Mouse (Mus musculus) limb, embryonic 10.5 days (tissue): ENCODE measurements at regions not wholly inside any gene's neighbourhood (a gene's known extent, or its start where the extent isn't known, plus 50 kb on each side); places are given as distances from the start of the nearest gene placed in this dataset.

ENCODE experiments used
- DNase-seq: peaks from one replicate; pipeline ENCODE4 v3.0.0-alpha.2; 2017; ENCODE audit warnings: low spot score
- H3K27ac ChIP-seq: fragments of 300-500 bp; sonication (generic); 2 replicates; pipeline ENCODE4 v1.5.1; 2016; ENCODE audit warnings: mild to moderate bottlenecking
- H3K27me3 ChIP-seq: fragments of 300-500 bp; sonication (generic); 2 replicates; pipeline ENCODE4 v1.6.1; 2016; ENCODE audit warnings: low read depth, mild to moderate bottlenecking; ENCODE audit not compliant: poor library complexity, severe bottlenecking
- H3K36me3 ChIP-seq: fragments of 300-500 bp; sonication (generic); 2 replicates; pipeline ENCODE4 v1.6.1; 2016; ENCODE audit warnings: mild to moderate bottlenecking, moderate library complexity
- H3K4me1 ChIP-seq: fragments of 300-500 bp; sonication (generic); 2 replicates; pipeline ENCODE4 v1.6.1; 2016
- H3K4me3 ChIP-seq: fragments of 300-500 bp; sonication (generic); 2 replicates; pipeline ENCODE4 v1.5.1; 2016; ENCODE audit warnings: mild to moderate bottlenecking, moderate library complexity
- H3K9me3 ChIP-seq: fragments of 300-500 bp; sonication (generic); replicated peaks from 2 replicates; pipeline ENCODE4 v1.6.1; 2016; ENCODE audit warnings: mild to moderate bottlenecking
- WGBS: fragments of 180-500 bp; shearing (Covaris S2); methylation state at CpG from one replicate; pipeline ENCODE4 v1.1.7; 2016; 5-methylcytosine and 5-hydroxymethylcytosine counted together

DNA sequence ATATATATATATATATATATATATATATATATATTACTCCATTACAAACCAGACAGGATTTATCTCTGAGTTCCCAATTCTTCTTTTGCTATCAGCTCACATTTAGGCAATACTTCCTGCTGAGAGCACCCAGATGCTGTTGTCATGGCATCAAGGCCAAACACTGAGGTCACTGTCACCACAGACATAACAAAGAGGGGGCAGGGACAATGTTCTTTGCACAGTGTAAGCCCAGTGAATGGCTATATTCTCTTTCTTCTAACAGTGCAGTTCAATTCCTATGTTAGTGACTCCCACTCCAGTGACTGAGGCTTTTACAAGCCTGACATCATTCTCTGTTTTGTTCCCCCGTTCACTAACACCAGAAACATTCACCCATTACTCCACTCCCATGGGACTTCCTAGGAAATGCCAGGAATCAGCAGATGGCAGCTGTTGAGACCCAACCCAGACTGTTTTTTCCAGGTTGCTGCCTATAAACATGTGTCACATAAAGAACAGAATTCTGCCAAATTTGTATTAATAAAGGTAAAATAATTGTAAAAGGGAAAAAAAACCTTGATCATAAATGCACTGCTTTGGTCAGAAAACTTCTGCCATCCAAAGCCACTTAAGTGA, 289.5 kb downstream of the Slc22a22 start:
- peaks cover 11% of the 10 kb centered on the region; the same call in 1 of the 2 replicates for H3K4me1 ChIP-seq
- H3K4me3 ChIP-seq: no peak overlapping the region
- H3K27me3 ChIP-seq: no peaks in the 10 kb centered on the region
- no peak for DNase-seq
- H3K9me3 ChIP-seq: no peaks in the 10 kb centered on the region
- no peaks in the 10 kb centered on the region for H3K36me3 ChIP-seq
- WGBS: 70% methylated on average over 1 of the region's 1 CpGs
- H3K27ac ChIP-seq: no peak overlapping the region

DNA sequence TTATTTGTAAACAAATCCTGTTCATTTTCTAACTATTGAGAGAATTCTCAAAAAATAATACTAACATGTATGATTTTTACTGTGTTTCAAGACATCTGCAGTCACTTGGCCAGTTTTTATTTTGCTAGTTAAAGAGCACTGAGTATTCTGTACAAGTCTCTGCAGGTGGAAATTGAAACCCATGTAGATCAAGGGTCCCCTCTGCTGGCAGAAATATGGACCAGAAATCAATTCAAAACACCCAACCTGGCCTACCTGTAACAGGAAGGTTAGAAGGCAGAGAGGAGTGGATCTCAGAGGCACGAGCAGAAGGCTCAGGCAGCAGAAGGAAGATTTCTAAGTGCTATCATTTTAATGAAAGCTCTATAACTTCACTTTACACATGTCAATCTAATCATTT, 298.3 kb downstream of the Slc22a22 start:
- WGBS: 70% methylated on average over 1 of the region's 1 CpGs
- no peak overlapping the region for H3K27ac ChIP-seq
- no peaks in the 10 kb centered on the region for H3K27me3 ChIP-seq
- no peak for DNase-seq
- H3K9me3 ChIP-seq: no peaks in the 10 kb centered on the region
- H3K4me3 ChIP-seq: no peak overlapping the region
- no peaks in the 10 kb centered on the region for H3K36me3 ChIP-seq
- no peaks in the 10 kb centered on the region for H3K4me1 ChIP-seq

DNA sequence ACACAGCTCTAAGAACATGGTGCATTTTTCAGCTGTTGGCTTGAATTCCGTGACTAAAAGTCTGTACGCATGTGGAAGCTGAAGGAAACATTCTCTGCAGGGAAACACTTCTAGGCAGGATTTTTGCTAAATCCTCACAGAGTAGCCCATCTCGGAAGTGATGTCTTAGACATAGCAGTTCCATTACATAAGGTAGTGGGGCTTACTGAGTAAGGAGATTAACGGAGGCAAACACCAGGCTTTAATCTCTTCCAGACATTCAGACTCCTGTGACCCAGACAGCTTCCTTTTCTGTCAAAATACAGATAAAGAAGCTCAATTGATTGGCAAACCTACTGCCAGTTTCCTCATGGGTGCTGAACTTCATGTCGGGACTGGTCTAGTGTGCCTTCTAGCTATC, 304.7 kb downstream of the Slc22a22 start:
- no peak for DNase-seq
- H3K36me3 ChIP-seq: no peaks in the 10 kb centered on the region
- H3K27ac ChIP-seq: no peak overlapping the region
- H3K4me3 ChIP-seq: no peak overlapping the region
- H3K9me3 ChIP-seq: no peaks in the 10 kb centered on the region
- H3K4me1 ChIP-seq: no peaks in the 10 kb centered on the region
- 39% methylated on average over 5 of the region's 5 CpGs for WGBS
- H3K27me3 ChIP-seq: no peaks in the 10 kb centered on the region

DNA sequence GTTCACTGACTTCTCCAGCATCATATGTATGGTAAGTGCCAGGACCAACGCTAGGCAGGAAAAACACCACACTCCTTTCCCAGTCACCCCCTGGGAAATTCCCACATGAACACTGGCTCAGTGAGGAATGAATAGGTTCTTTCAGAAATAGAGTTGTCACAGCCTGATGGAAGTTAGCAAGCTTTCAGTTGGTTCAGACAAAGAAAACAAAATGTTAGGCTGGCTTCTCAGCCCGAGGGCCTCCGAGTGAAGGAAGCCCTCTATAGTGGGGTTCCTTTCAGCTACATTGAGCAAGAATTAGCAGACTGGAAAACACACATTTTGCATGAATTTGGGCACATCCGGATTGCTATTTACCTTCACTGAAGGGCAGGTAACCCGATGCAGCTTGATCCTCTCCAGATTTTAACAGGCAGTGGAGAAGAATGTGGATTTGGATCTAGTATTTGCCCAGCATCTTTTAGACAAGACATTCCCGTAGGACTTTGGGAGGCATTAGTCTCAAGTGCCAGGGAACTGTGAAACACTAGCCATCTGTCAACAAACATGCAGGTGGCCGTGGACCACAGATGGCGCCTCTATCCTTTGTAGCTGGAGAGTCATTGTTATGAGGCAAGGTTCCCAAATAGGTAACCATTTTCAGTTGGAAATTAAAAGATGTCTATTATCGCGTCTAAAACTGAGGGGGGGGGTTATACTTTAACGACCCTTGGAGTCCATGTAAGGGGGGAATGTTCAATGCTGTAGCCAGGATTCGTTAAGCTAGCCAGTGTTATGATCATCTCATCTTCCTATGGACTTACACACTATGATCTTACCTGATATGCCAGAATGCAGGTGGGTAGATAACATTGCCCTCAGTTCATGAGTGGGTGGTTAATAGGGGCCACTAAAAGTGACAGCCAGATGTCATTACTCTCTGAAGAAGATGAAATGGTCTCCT, 314.8 kb downstream of the Slc22a22 start:
- 75% methylated on average over 12 of the region's 12 CpGs for WGBS
- no peak for DNase-seq
- H3K4me1 ChIP-seq: no peaks in the 10 kb centered on the region
- no peak overlapping the region for H3K4me3 ChIP-seq
- H3K27me3 ChIP-seq: no peaks in the 10 kb centered on the region
- no peaks in the 10 kb centered on the region for H3K36me3 ChIP-seq
- no peaks in the 10 kb centered on the region for H3K9me3 ChIP-seq
- H3K27ac ChIP-seq: peak overlapping the region; percentile 50; the same call in 1 of the 2 replicates

DNA sequence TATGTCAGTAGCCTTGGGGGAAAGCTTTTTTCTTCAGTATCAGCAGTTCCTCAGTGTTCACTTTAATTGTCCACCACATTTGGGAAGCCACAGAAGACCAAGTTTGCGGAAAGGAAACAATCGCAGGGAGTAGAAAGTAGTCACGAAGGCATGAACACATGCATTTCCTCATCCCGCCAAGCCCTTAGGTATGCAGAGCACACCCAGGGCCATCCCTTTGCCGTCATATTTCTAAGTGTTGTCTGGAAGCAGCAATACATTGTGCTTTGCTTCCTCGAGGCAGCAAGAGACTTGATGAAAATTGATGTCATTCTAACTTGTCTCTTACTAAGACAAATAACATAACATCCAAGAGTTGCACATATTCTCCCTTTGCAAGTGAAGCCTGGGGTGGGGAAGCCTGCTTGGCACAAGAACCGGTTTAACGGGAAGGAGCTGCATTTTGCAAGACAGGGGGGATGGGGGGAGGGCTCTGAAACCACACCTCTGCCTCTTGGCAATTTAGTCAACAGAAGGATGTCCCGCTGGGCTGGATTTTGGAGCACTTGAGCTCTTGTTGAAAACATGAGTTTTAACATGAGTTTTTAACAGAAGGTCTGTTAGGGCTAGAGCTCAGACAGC, 337.2 kb downstream of the Slc22a22 start:
- Histone ChIP-seq H3K9me3 (no peaks in the 10 kb centered on the region), H3K36me3 (no peaks in the 10 kb centered on the region), H3K4me1 (no peaks in the 10 kb centered on the region), H3K4me3 (no peak overlapping the region), H3K27ac (no peak overlapping the region), H3K27me3 (no peaks in the 10 kb centered on the region)
- 37% methylated on average over 9 of the region's 9 CpGs for WGBS
- DNase-seq: peak; percentile 33

DNA sequence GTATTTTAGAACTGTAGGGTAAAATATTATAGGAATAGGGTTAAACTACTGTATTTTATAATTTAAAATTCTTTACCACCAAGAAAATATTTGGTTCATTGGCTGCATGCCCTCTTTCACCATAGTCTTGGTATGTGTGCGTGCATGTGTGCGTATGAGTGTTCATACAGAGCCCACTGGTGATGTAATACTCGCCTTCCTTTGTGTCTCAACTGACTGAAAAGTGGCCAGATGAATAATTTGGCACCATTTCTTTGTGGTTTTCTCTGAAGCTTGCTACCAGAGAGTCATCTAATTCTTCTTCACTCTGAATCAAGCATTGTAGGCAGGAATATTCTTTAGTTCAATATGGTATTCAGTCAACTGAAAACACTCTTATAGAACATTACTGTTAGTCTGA, 372.7 kb downstream of the Slc22a22 start:
- 89% methylated on average over 3 of the region's 3 CpGs for WGBS
- H3K27ac ChIP-seq: no peak overlapping the region
- no peak for DNase-seq

DNA sequence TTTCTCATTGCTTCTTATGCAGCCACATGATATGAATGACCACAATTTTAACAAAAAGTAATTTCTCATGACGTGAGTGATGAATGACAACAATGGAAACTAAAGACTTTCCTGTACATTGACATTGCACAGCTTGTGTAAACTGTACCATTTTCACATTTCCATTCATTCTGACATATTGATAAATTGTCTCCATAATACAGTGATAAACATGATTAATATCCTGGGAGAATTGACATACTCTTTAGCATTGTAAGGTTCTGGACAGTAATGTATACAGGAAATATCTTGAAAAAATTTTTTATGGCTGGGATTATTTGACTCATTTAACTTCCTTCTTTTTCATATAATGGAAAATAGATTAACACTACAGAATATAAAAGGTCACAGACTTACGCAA, 380.1 kb downstream of the Slc22a22 start:
- Histone ChIP-seq H3K4me1 (no peaks in the 10 kb centered on the region), H3K27me3 (no peaks in the 10 kb centered on the region), H3K36me3 (no peaks in the 10 kb centered on the region), H3K4me3 (no peak overlapping the region), H3K27ac (no peak overlapping the region), H3K9me3 (no peaks in the 10 kb centered on the region)
- no peak for DNase-seq
- 85% methylated on average over 2 of the region's 2 CpGs for WGBS

More for the DNA sequence above, 372.7 kb downstream of the Slc22a22 start:
- H3K4me3 ChIP-seq: no peak overlapping the region
- no peaks in the 10 kb centered on the region for H3K4me1 ChIP-seq
- no peaks in the 10 kb centered on the region for H3K27me3 ChIP-seq
- H3K36me3 ChIP-seq: no peaks in the 10 kb centered on the region
- no peaks in the 10 kb centered on the region for H3K9me3 ChIP-seq

DNA sequence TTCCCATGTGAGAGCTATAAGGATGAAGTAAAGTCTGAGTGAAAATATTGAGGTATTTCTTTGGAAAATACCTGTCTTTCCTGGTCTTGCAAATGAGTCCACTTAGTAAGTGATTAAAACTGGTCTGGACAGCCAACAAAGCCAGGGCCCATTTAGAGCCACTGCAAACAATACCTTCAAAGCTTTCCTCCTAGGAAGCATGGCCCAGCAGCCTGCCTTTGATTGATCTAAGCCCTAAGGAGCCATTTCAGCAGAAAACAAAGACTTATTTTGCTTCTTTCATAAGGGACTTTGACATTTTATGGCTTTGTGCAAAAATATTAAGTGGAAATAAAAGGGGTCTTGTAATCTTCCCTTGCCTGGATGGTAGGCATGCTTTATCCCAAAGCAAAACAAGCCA, 397.6 kb downstream of the Slc22a22 start:
- H3K4me1 ChIP-seq: no peaks in the 10 kb centered on the region
- H3K27ac ChIP-seq: no peak overlapping the region
- no peak for DNase-seq
- no peaks in the 10 kb centered on the region for H3K27me3 ChIP-seq
- H3K4me3 ChIP-seq: no peak overlapping the region
- H3K36me3 ChIP-seq: no peaks in the 10 kb centered on the region
- no peaks in the 10 kb centered on the region for H3K9me3 ChIP-seq

DNA sequence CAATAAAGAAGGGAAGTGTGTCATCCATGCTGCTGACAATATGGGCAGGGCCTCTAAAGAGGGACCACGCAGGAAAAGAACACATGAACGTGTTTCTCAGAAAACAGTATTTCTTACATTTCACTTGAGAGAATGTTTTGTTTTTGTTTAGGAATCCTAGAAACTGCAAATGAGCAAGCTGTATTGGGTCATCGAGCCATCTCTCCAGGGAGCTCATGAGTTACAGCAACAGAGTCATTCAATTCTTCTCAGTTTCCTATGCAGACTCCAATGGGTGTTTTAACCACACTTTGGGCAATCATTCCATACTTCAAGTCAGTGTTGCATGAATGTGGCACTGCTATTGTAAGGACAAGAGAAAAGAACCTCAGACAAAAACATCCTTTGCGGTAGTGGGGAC, 403.6 kb downstream of the Slc22a22 start:
- DNase-seq: no peak
- Histone ChIP-seq H3K9me3 (no peaks in the 10 kb centered on the region), H3K27me3 (no peaks in the 10 kb centered on the region), H3K4me3 (no peak overlapping the region), H3K36me3 (no peaks in the 10 kb centered on the region), H3K27ac (no peak overlapping the region), H3K4me1 (no peaks in the 10 kb centered on the region)
- 87% methylated on average over 4 of the region's 4 CpGs for WGBS

DNA sequence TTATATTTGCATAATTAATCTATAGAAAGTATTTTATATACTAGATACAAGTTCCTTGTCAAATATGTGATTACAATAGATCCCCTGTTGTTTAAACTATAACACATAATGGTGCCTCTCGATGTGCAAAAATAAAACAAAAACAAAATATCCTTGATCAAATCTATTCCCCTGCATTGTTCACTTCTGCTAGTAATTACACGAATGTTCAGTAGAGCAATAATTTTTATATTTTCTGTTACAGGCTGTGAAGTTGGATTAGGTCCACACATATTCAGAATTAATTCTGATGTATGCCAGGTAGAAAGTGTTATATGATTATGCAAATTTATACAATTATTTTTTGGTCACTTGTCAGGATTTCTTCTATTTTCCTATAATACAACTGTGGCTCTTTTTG, 415.9 kb downstream of the Slc22a22 start:
- H3K27me3 ChIP-seq: no peaks in the 10 kb centered on the region
- no peaks in the 10 kb centered on the region for H3K9me3 ChIP-seq
- no peaks in the 10 kb centered on the region for H3K4me1 ChIP-seq
- H3K4me3 ChIP-seq: no peak overlapping the region
- H3K27ac ChIP-seq: no peak overlapping the region
- DNase-seq: no peak
- H3K36me3 ChIP-seq: no peaks in the 10 kb centered on the region
- 84% methylated on average over 2 of the region's 2 CpGs for WGBS

DNA sequence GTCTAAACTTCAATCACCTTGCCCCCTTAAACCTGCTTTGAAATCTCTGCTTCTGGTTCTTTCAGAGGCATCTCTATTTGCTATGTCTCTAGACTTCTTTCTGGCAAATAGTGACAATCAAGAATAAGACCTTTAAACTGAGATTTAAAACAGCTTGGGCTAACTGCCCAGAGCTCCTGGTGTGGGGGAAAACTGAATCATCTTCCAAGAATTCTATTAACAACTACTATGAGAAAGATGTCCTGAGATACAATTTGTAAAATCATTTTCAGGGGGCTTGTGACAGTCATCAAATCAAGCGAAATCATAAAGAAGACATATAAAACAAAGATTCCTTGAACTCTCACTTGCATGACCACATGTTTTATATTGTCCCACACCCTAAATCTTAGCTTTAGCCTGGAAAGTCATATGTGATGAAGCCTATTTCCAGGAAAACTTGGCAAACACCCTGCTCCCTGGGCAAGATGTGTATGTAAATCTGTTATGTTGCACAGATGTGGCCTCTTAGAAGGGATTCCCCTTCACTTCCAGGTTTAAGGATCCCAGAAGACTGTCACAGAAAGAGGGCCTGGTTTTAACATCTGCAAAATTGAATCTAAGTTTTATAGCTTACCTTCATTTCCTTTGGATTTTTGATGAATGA, 417.8 kb downstream of the Slc22a22 start:
- no peaks in the 10 kb centered on the region for H3K4me1 ChIP-seq
- no peak overlapping the region for H3K27ac ChIP-seq
- H3K36me3 ChIP-seq: no peaks in the 10 kb centered on the region
- no peak overlapping the region for H3K4me3 ChIP-seq
- 96% methylated on average over 1 of the region's 1 CpGs for WGBS
- H3K27me3 ChIP-seq: no peaks in the 10 kb centered on the region
- no peaks in the 10 kb centered on the region for H3K9me3 ChIP-seq
- DNase-seq: no peak

DNA sequence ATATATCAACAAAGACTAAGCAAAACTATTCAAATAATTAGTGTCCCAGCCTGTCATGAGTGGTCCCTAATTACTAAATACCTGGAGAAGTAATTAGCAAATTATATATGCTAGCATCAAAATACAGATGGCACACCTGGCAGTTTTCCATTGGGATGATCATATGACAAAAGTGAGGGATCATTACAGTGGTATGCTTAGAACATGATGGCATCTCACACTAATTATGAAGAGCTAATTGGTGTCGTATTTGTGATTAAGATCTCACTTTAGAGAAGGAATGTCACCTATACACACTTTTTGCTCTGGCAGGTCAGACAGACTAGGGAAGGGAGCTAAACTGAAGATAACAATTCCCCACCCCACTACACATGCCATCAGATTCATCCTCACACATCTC, 425.1 kb downstream of the Slc22a22 start:
- H3K4me3 ChIP-seq: no peak overlapping the region
- H3K27ac ChIP-seq: no peak overlapping the region
- H3K36me3 ChIP-seq: no peaks in the 10 kb centered on the region
- no peaks in the 10 kb centered on the region for H3K27me3 ChIP-seq
- no peak for DNase-seq
- H3K4me1 ChIP-seq: peaks cover 11% of the 10 kb centered on the region
- H3K9me3 ChIP-seq: no peaks in the 10 kb centered on the region
- WGBS: 92% methylated on average over 1 of the region's 1 CpGs
